Mouse (Mus musculus): ENCODE results near the gene Pmis2. TPM values are rescaled to one million over a fixed set of nuclear protein-coding genes. Genes with fewer than 3 reads are reported as not detected.

Pmis2 gene
- polyA plus RNA-seq, 1 experiment from 2014 or later, result not detected

GRCm38 (mm10) chr7:30706214-30706882, 34.9 kb upstream of the Pmis2 start:
- Histone ChIP-seq H3K4me2 (replicated peaks; ENCODE audit: low read depth) (no peak overlapping the region), H3K27ac (replicated peaks) (peak overlapping the region; percentile 56), H3K27me3 (ENCODE audit: control insufficient read depth, insufficient read depth, low read length) (no peaks in the 10 kb centered on the region), H3K36me3 (ENCODE audit: control insufficient read depth, insufficient read depth, low read length) (no peaks in the 10 kb centered on the region), H3K4me1 (replicated peaks; ENCODE audit: control insufficient read depth, insufficient read depth) (no peaks in the 10 kb centered on the region), H3K9ac (ENCODE audit: low read length) (no peak overlapping the region), H3K4me3 (ENCODE audit: low read depth, low read length) (no peak overlapping the region), H3K9me3 (ENCODE audit: control insufficient read depth, low read length) (no peaks in the 10 kb centered on the region)
- TF ChIP-seq CTCF (IDR thresholded peaks at IDR 0.05; ENCODE audit: low read depth) (no peak), EP300 (optimal IDR thresholded peaks at IDR 0.05) (no peak)
- DNase-seq (ENCODE audit: low spot score) (peak; percentile 78), ATAC-seq (ENCODE audit: low FRiP score, low TSS enrichment) (peak; percentile 87)
- WGBS, result 47% methylated on average over 8 of the region's 8 CpGs

GRCm38 (mm10) chr7:30698589-30698988, 27.2 kb upstream of the Pmis2 start, which contains the start of gene 2200002J24Rik:
Gene 2200002J24Rik (plus strand): TSS chr7:30698926.
- Histone ChIP-seq H3K4me2 (replicated peaks; ENCODE audit: low read depth) (no peak within 1 kb of the TSS), H3K9ac (ENCODE audit: low read length) (no peak within 1 kb of the TSS), H3K4me3 (ENCODE audit: low read depth, low read length) (no peak within 1 kb of the TSS), H3K27me3 (ENCODE audit: control insufficient read depth, insufficient read depth, low read length) (no peaks in the 10 kb centered on the region), H3K36me3 (ENCODE audit: control insufficient read depth, insufficient read depth, low read length) (no peaks in the 10 kb centered on the region), H3K9me3 (ENCODE audit: control insufficient read depth, low read length) (no peaks in the 10 kb centered on the region), H3K4me1 (replicated peaks; ENCODE audit: control insufficient read depth, insufficient read depth) (no peaks in the 10 kb centered on the region), H3K27ac (replicated peaks) (0 out of 2 replicates have a peak within 1 kb of the TSS, but pooled peaks have one; percentile 49)
- no peak for TF ChIP-seq EP300 (optimal IDR thresholded peaks at IDR 0.05)
- TF ChIP-seq CTCF (IDR thresholded peaks at IDR 0.05; ENCODE audit: low read depth), result no peak; the same call in 1 of the 2 replicates
- peak; percentile 84 for DNase-seq (ENCODE audit: low spot score)
- ATAC-seq (ENCODE audit: low FRiP score, low TSS enrichment), result peak; percentile 71
- 37% methylated on average over 9 of the region's 9 CpGs for WGBS

GRCm38 (mm10) chr7:30698101-30698500, 26.7 kb upstream of the Pmis2 start:
- Histone ChIP-seq H3K27ac (replicated peaks) (0 out of 2 replicates have a peak overlapping the region, but pooled peaks have one; percentile 49), H3K9ac (ENCODE audit: low read length) (no peak overlapping the region), H3K4me2 (replicated peaks; ENCODE audit: low read depth) (no peak overlapping the region), H3K9me3 (ENCODE audit: control insufficient read depth, low read length) (no peaks in the 10 kb centered on the region), H3K36me3 (ENCODE audit: control insufficient read depth, insufficient read depth, low read length) (no peaks in the 10 kb centered on the region), H3K4me1 (replicated peaks; ENCODE audit: control insufficient read depth, insufficient read depth) (no peaks in the 10 kb centered on the region), H3K4me3 (ENCODE audit: low read depth, low read length) (no peak overlapping the region), H3K27me3 (ENCODE audit: control insufficient read depth, insufficient read depth, low read length) (no peaks in the 10 kb centered on the region)
- WGBS, result 54% methylated on average over 5 of the region's 5 CpGs
- no peak for DNase-seq (ENCODE audit: low spot score)
- ATAC-seq (ENCODE audit: low FRiP score, low TSS enrichment), result no peak
- TF ChIP-seq EP300 (optimal IDR thresholded peaks at IDR 0.05), result no peak
- no peak for TF ChIP-seq CTCF (IDR thresholded peaks at IDR 0.05; ENCODE audit: low read depth)

GRCm38 (mm10) chr7:30688325-30688724, 16.9 kb upstream of the Pmis2 start:
- Histone ChIP-seq H3K36me3 (ENCODE audit: control insufficient read depth, insufficient read depth, low read length) (no peaks in the 10 kb centered on the region), H3K9me3 (ENCODE audit: control insufficient read depth, low read length) (no peaks in the 10 kb centered on the region), H3K4me1 (replicated peaks; ENCODE audit: control insufficient read depth, insufficient read depth) (no peaks in the 10 kb centered on the region), H3K4me3 (ENCODE audit: low read depth, low read length) (no peak overlapping the region), H3K4me2 (replicated peaks; ENCODE audit: low read depth) (no peak overlapping the region), H3K27ac (replicated peaks) (peak overlapping the region; percentile 30; the same call in 1 of the 2 replicates), H3K9ac (ENCODE audit: low read length) (no peak overlapping the region), H3K27me3 (ENCODE audit: control insufficient read depth, insufficient read depth, low read length) (no peaks in the 10 kb centered on the region)
- no peak for TF ChIP-seq EP300 (optimal IDR thresholded peaks at IDR 0.05)
- TF ChIP-seq CTCF (IDR thresholded peaks at IDR 0.05; ENCODE audit: low read depth), result no peak
- no peak for DNase-seq (ENCODE audit: low spot score)
- peak; percentile 57; the same call in 1 of the 2 replicates for ATAC-seq (ENCODE audit: low FRiP score, low TSS enrichment)
- 65% methylated on average over 6 of the region's 6 CpGs for WGBS

- H3K9ac ChIP-seq (ENCODE audit: low read length), result no peak overlapping the region
- H3K27me3 ChIP-seq (ENCODE audit: control insufficient read depth, insufficient read depth, low read length), result no peaks in the 10 kb centered on the region
- 90% methylated on average over 2 of the region's 2 CpGs for WGBS
- H3K27ac ChIP-seq (replicated peaks), result no peak overlapping the region
- ATAC-seq (ENCODE audit: low FRiP score, low TSS enrichment) (no peak), DNase-seq (ENCODE audit: low spot score) (no peak)
- no peak overlapping the region for H3K4me3 ChIP-seq (ENCODE audit: low read depth, low read length)
- H3K4me2 ChIP-seq (replicated peaks; ENCODE audit: low read depth), result no peak overlapping the region
- TF ChIP-seq EP300 (optimal IDR thresholded peaks at IDR 0.05) (no peak), CTCF (IDR thresholded peaks at IDR 0.05; ENCODE audit: low read depth) (no peak)
- H3K9me3 ChIP-seq (ENCODE audit: control insufficient read depth, low read length), result no peaks in the 10 kb centered on the region
- H3K36me3 ChIP-seq (ENCODE audit: control insufficient read depth, insufficient read depth, low read length), result no peaks in the 10 kb centered on the region
- H3K4me1 ChIP-seq (replicated peaks; ENCODE audit: control insufficient read depth, insufficient read depth), result no peaks in the 10 kb centered on the region
Measured at GRCm38 (mm10) chr7:30683425-30683824, 12.0 kb upstream of the Pmis2 start.

- Histone ChIP-seq H3K9me3 (ENCODE audit: control insufficient read depth, low read length) (no peaks in the 10 kb centered on the region), H3K27me3 (ENCODE audit: control insufficient read depth, insufficient read depth, low read length) (no peaks in the 10 kb centered on the region), H3K4me1 (replicated peaks; ENCODE audit: control insufficient read depth, insufficient read depth) (no peaks in the 10 kb centered on the region), H3K36me3 (ENCODE audit: control insufficient read depth, insufficient read depth, low read length) (no peaks in the 10 kb centered on the region), H3K4me2 (replicated peaks; ENCODE audit: low read depth) (no peak overlapping the region), H3K9ac (ENCODE audit: low read length) (no peak overlapping the region), H3K4me3 (ENCODE audit: low read depth, low read length) (no peak overlapping the region), H3K27ac (replicated peaks) (no peak overlapping the region)
- ATAC-seq (ENCODE audit: low FRiP score, low TSS enrichment), result no peak
- 51% methylated on average over 5 of the region's 5 CpGs for WGBS
- no peak for DNase-seq (ENCODE audit: low spot score)
- TF ChIP-seq EP300 (optimal IDR thresholded peaks at IDR 0.05), result no peak
- no peak for TF ChIP-seq CTCF (IDR thresholded peaks at IDR 0.05; ENCODE audit: low read depth)
Measured at GRCm38 (mm10) chr7:30681897-30682296, 10.5 kb upstream of the Pmis2 start.
